ENCODE assay signal across 7 mouse cellular contexts in genomic region chr12:54352963-54353606, GRCm38 (mm10).
A peak's percentile ranks its signal among the peaks of the same experiment; 100 is the strongest.
DNase-seq lines count a peak whose midpoint lies in the region; ATAC-seq lines count a peak whose summit lies in the region.

No protein-coding gene starts in this region.

- H3K4me3 ChIP-seq in lung, embryonic 16.5 days (ENCODE audit: low read length), result no peak overlapping the region
- H3K4me3 ChIP-seq in hindbrain, embryonic 16.5 days (ENCODE audit: low read length), result no peak overlapping the region; the same call in 1 of the 2 replicates

- no peaks in the 10 kb centered on the region for H3K36me3 ChIP-seq in lung, embryonic 16.5 days (ENCODE audit: control insufficient read depth, insufficient read depth, low read length)
- no peaks in the 10 kb centered on the region for H3K36me3 ChIP-seq in hindbrain, embryonic 16.5 days (ENCODE audit: control insufficient read depth, insufficient read depth, low read length)

- H3K27me3 ChIP-seq in lung, embryonic 16.5 days (ENCODE audit: control insufficient read depth, insufficient read depth, low read depth, low read length), result no peaks in the 10 kb centered on the region
- H3K27me3 ChIP-seq in hindbrain, embryonic 16.5 days (replicated peaks; ENCODE audit: control insufficient read depth, insufficient read depth, low read length), result no peaks in the 10 kb centered on the region

- no peak for ATAC-seq in lung, embryonic 16.5 days (ENCODE audit: low read depth)
- no peak for ATAC-seq in hindbrain, embryonic 16.5 days

- H3K9ac ChIP-seq in lung, embryonic 16.5 days (ENCODE audit: low read length), result 0 out of 2 replicates have a peak overlapping the region, but pooled peaks have one; percentile 29
- 0 out of 2 replicates have a peak overlapping the region, but pooled peaks have one; percentile 17 for H3K9ac ChIP-seq in hindbrain, embryonic 16.5 days (ENCODE audit: low read depth, low read length)

- H3K4me2 ChIP-seq in lung, embryonic 16.5 days (ENCODE audit: low read depth, low read length), result no peak overlapping the region
- H3K4me2 ChIP-seq in hindbrain, embryonic 16.5 days (ENCODE audit: low read length), result peak overlapping the region; percentile 45

- peaks cover 9% of the 10 kb centered on the region; the same call in 1 of the 2 replicates for H3K4me1 ChIP-seq in lung, embryonic 16.5 days (replicated peaks; ENCODE audit: control insufficient read depth, insufficient read depth, low read length)
- peaks cover 7% of the 10 kb centered on the region for H3K4me1 ChIP-seq in hindbrain, embryonic 16.5 days (ENCODE audit: control insufficient read depth, insufficient read depth, low read depth, low read length)

- no peak for DNase-seq in lung, adult 18-20 months
- DNase-seq in embryo, embryonic 11 days, result peak; percentile 36
- peak; percentile 18 to 32 for DNase-seq in left cerebral cortex, adult 18-20 months (ENCODE audit: low spot score in 2 of 2)
- peak; percentile 40 to 54 for DNase-seq in right cerebral cortex, postnatal 10 days (ENCODE audit: low spot score in 2 of 2)
- DNase-seq in B cell, adult 2 months, result no peak

- H3K27ac ChIP-seq in lung, embryonic 16.5 days (ENCODE audit: low read length), result no peak overlapping the region
- H3K27ac ChIP-seq in hindbrain, embryonic 16.5 days (ENCODE audit: low read depth, low read length), result no peak overlapping the region

- 57% methylated on average over 10 of the region's 10 CpGs for WGBS in lung, embryonic 16.5 days
- 47% methylated on average over 10 of the region's 10 CpGs for WGBS in hindbrain, embryonic 16.5 days

- H3K9me3 ChIP-seq in lung, embryonic 16.5 days (ENCODE audit: control insufficient read depth, low read length), result no peaks in the 10 kb centered on the region
- no peaks in the 10 kb centered on the region for H3K9me3 ChIP-seq in hindbrain, embryonic 16.5 days (ENCODE audit: control insufficient read depth, low read length)

Comparison
In these comparisons a context has a peak if more than half of its experiments do, and no peak if none do; other contexts are left out.
1. DNase-seq: peak in embryo, embryonic 11 days (single experiment), left cerebral cortex, adult 18-20 months (2 of 2) and right cerebral cortex, postnatal 10 days (2 of 2); none in lung, adult 18-20 months (0 of 2) and B cell, adult 2 months (0 of 2).